Mouse (Mus musculus) ovary, postnatal 36 days (tissue): ENCODE data around the gene Zfp316.

Experiments used
- DNase-seq: peaks from one replicate; pipeline ENCODE4 v3.0.0; 2022; ENCODE audit warnings: low spot score, mixed read lengths

Gene Zfp316

GRCm38 (mm10) chr5:143222287-143222686, 47.5 kb downstream of the Zfp316 start:
- DNase-seq = no peak

- no peak for DNase-seq
Measured at GRCm38 (mm10) chr5:143220996-143221395, 48.8 kb downstream of the Zfp316 start.

GRCm38 (mm10) chr5:143213832-143214231, 56.0 kb downstream of the Zfp316 start:
- no peak for DNase-seq

- no peak for DNase-seq
Measured at GRCm38 (mm10) chr5:143205015-143205414, 64.8 kb downstream of the Zfp316 start.
